Mouse (Mus musculus) forebrain, embryonic 12.5 days (tissue): ENCODE measurements around the gene Itih2. TPM values are rescaled to one million over a fixed set of nuclear protein-coding genes. Genes with fewer than 3 reads are reported as not detected.
A peak's percentile ranks its signal among the peaks of the same experiment; 100 is the strongest.

Experiments used
- ATAC-seq: fragments of 200-750 bp; cut with Nextera tagmentation; 2 replicates; pipeline ENCODE4 v1.8.0; 2017; ENCODE audit warnings: moderate TSS enrichment; ENCODE audit not compliant: low FRiP score
- H3K27ac ChIP-seq: fragments of 300-500 bp; sonication (generic); 2 replicates; pipeline ENCODE4 v1.5.1; 2016; ENCODE audit warnings: mild to moderate bottlenecking
- H3K27me3 ChIP-seq: fragments of 300-500 bp; sonication (generic); 2 replicates; pipeline ENCODE4 v1.6.1; 2016; ENCODE audit warnings: mild to moderate bottlenecking
- H3K36me3 ChIP-seq: fragments of 300-500 bp; sonication (generic); replicated peaks from 2 replicates; pipeline ENCODE4 v1.6.1; 2016; ENCODE audit warnings: mild to moderate bottlenecking
- H3K4me1 ChIP-seq: fragments of 300-500 bp; sonication (generic); 2 replicates; pipeline ENCODE4 v1.6.1; 2016
- H3K4me2 ChIP-seq: fragments of 300-500 bp; sonication (generic); 2 replicates; pipeline ENCODE4 v1.6.1; 2016; ENCODE audit warnings: mild to moderate bottlenecking, moderate library complexity
- H3K4me3 ChIP-seq: fragments of 300-500 bp; sonication (generic); replicated peaks from 2 replicates; pipeline ENCODE4 v1.5.1; 2016; ENCODE audit warnings: mild to moderate bottlenecking
- H3K9ac ChIP-seq: fragments of 300-500 bp; sonication (generic); 2 replicates; pipeline ENCODE4 v1.6.1; 2016; ENCODE audit warnings: mild to moderate bottlenecking
- H3K9me3 ChIP-seq: fragments of 300-500 bp; sonication (generic); 2 replicates; pipeline ENCODE4 v1.6.1; 2016
- WGBS: fragments of 180-500 bp; shearing (Covaris S2); methylation state at CpG from one replicate; pipeline ENCODE4 v1.1.7; 2016; 5-methylcytosine and 5-hydroxymethylcytosine counted together
- polyA plus RNA-seq: library from polyadenylated mRNA; unstranded; fragments of >200 nt; fragmentation: Nextera tagmentation; extraction: Ambion mirVana; gene quantifications from 2 replicates; pipeline ENCODE4 v1.2.1, GENCODE M21; 2016

Gene Itih2
- 0.18 and 0.28 TPM in 2 replicates for polyA plus RNA-seq

- H3K27me3 ChIP-seq, result no peaks in the 10 kb centered on the region
- 87% methylated on average over 4 of the region's 4 CpGs for WGBS
- no peaks in the 10 kb centered on the region for H3K4me1 ChIP-seq
- no peaks in the 10 kb centered on the region for H3K9me3 ChIP-seq
- H3K4me2 ChIP-seq, result no peak within 1 kb of the TSS
- ATAC-seq, result no peak
- no peak within 1 kb of the TSS for H3K4me3 ChIP-seq
- H3K9ac ChIP-seq, result no peak within 1 kb of the TSS
- no peaks in the 10 kb centered on the region for H3K36me3 ChIP-seq
- H3K27ac ChIP-seq, result no peak within 1 kb of the TSS
These were observed at the start of gene Itih2 for GRCm38 (mm10) chr2:10131296-10131695. TSS of gene Itih2 (minus strand) at chr2:10131396.

GRCm38 (mm10) chr2:10169991-10170390 lies 38.8 kb upstream of the Itih2 start:
- no peaks in the 10 kb centered on the region for H3K36me3 ChIP-seq
- no peak overlapping the region for H3K4me2 ChIP-seq
- H3K27me3 ChIP-seq, result no peaks in the 10 kb centered on the region
- H3K27ac ChIP-seq, result no peak overlapping the region
- WGBS, result 95% methylated on average over 16 of the region's 16 CpGs
- H3K4me1 ChIP-seq, result no peaks in the 10 kb centered on the region
- ATAC-seq, result no peak
- no peak overlapping the region for H3K9ac ChIP-seq
- H3K9me3 ChIP-seq, result no peaks in the 10 kb centered on the region
- H3K4me3 ChIP-seq, result no peak overlapping the region

DNA sequence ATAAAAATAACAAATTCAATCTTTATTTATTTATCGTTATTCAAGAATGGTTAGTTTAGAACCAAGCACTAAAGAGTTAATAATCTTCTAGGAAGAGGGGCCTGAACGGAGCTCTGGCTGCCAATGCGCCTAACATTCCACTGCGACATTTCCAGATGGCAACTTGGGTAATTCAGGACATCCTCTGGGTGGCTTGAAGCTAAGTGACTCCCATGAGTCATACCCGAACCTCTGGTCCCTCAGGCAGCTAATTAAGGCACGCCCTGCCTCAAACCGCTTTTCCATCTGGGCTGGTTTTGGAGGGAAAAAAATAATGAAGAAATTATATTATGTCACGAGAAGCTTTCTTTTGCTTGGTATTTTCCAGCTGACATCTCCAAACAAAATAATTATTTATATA lies 36.8 kb upstream of the Itih2 start:
- Histone ChIP-seq H3K4me2 (no peak overlapping the region), H3K27me3 (no peaks in the 10 kb centered on the region), H3K4me1 (no peaks in the 10 kb centered on the region), H3K4me3 (no peak overlapping the region), H3K36me3 (no peaks in the 10 kb centered on the region), H3K9ac (no peak overlapping the region), H3K9me3 (no peaks in the 10 kb centered on the region), H3K27ac (no peak overlapping the region)
- WGBS, result 72% methylated on average over 8 of the region's 8 CpGs
- no peak for ATAC-seq

- Histone ChIP-seq H3K4me2 (no peak overlapping the region), H3K9ac (no peak overlapping the region), H3K4me1 (no peaks in the 10 kb centered on the region), H3K27ac (no peak overlapping the region), H3K27me3 (no peaks in the 10 kb centered on the region), H3K36me3 (no peaks in the 10 kb centered on the region), H3K9me3 (no peaks in the 10 kb centered on the region), H3K4me3 (no peak overlapping the region)
- WGBS, result 88% methylated on average over 11 of the region's 11 CpGs
- no peak for ATAC-seq
These were observed 36.1 kb upstream of the Itih2 start for GRCm38 (mm10) chr2:10167283-10167682.

DNA sequence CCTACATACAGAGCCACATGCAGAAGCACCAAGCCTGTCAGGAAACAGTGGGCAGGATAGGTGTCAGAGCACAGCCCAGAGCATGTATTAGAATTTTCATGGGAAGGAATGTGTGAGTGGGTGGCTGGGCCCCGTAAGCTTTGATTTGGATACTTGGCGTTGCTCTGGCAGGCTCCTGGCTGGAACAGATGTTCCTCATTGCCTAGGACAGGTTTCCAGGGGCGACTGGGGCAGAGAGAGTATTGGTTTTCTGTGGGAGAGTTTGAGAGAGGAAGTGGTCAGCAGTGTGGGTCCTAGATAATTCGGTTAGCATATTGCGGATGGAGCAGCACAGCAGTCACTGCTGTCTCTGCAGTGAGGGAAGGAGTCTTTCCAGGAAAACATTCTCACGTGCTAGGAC lies 35.4 kb upstream of the Itih2 start:
- Histone ChIP-seq H3K9ac (no peak overlapping the region), H3K36me3 (no peaks in the 10 kb centered on the region), H3K4me3 (no peak overlapping the region), H3K4me1 (no peaks in the 10 kb centered on the region), H3K4me2 (no peak overlapping the region), H3K27me3 (no peaks in the 10 kb centered on the region), H3K9me3 (no peaks in the 10 kb centered on the region), H3K27ac (no peak overlapping the region)
- ATAC-seq, result no peak
- 83% methylated on average over 6 of the region's 6 CpGs for WGBS

GRCm38 (mm10) chr2:10162011-10162410 lies 30.8 kb upstream of the Itih2 start:
- no peak for ATAC-seq
- H3K4me3 ChIP-seq, result no peak overlapping the region
- H3K4me1 ChIP-seq, result no peaks in the 10 kb centered on the region
- H3K9me3 ChIP-seq, result no peaks in the 10 kb centered on the region
- no peak overlapping the region for H3K4me2 ChIP-seq
- no peak overlapping the region for H3K27ac ChIP-seq
- no peaks in the 10 kb centered on the region for H3K36me3 ChIP-seq
- H3K9ac ChIP-seq, result no peak overlapping the region
- WGBS, result 94% methylated on average over 4 of the region's 4 CpGs
- H3K27me3 ChIP-seq, result no peaks in the 10 kb centered on the region

DNA sequence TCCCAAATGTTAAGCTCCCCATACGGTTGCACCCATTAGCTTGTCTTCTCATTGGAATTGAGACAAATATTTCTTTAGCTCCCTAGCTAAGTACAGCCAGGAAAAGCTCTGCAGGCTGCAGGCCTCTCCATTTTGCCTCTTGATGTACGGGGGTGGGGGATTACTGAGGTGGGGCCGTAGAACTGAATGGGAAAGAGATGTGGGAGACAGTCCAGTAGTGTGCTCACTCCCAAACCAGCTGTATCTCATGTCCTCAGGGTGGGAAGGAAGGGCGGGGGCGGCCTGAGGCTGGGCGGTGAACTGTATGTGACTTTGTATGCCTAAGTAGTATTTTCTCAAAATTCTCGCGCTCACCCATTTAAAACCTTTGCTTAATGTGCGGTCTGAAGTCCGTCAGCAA lies 26.0 kb upstream of the Itih2 start:
- Histone ChIP-seq H3K4me1 (peaks cover 14% of the 10 kb centered on the region), H3K27me3 (no peaks in the 10 kb centered on the region), H3K4me3 (no peak overlapping the region), H3K4me2 (no peak overlapping the region), H3K27ac (no peak overlapping the region), H3K9me3 (no peaks in the 10 kb centered on the region), H3K36me3 (no peaks in the 10 kb centered on the region), H3K9ac (no peak overlapping the region)
- no peak for ATAC-seq
- WGBS, result 85% methylated on average over 10 of the region's 10 CpGs

GRCm38 (mm10) chr2:10153201-10154075 lies 22.2 kb upstream of the Itih2 start, which contains the start of gene Itih5:
TSS of gene Itih5 (plus strand) at chr2:10153571.
- Histone ChIP-seq H3K9ac (peak within 1 kb of the TSS; percentile 54), H3K4me3 (peak within 1 kb of the TSS; percentile 46), H3K27me3 (no peaks in the 10 kb centered on the region), H3K4me1 (peaks cover 14% of the 10 kb centered on the region), H3K27ac (no peak within 1 kb of the TSS), H3K4me2 (peak within 1 kb of the TSS; percentile 86), H3K9me3 (no peaks in the 10 kb centered on the region), H3K36me3 (no peaks in the 10 kb centered on the region)
- WGBS, result 7% methylated on average over 27 of the region's 27 CpGs
- ATAC-seq, result peak; percentile 87

DNA sequence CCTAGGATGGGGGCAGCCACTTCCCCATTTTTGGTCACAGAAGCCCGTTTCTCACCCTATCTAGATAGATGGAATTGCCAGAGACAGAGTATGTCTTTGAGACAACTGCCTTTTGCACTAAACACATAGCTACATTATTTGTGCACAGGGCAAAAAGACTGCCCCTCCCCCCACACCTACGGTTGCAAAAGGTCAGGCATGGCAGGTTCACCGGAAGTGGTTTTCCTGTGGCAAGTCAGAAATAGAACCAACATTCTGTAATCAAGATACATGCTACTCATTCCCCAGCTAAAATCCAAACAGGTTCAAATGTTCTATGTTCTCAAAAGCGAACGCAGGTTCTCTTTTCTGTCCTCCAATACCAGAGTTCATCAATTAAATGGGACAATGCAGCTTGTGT lies 21.4 kb upstream of the Itih2 start:
- H3K4me1 ChIP-seq, result peaks cover 14% of the 10 kb centered on the region
- no peak for ATAC-seq
- no peak overlapping the region for H3K9ac ChIP-seq
- WGBS, result 91% methylated on average over 5 of the region's 5 CpGs
- no peak overlapping the region for H3K4me3 ChIP-seq
- no peak overlapping the region for H3K4me2 ChIP-seq
- no peaks in the 10 kb centered on the region for H3K9me3 ChIP-seq
- H3K27ac ChIP-seq, result no peak overlapping the region
- no peaks in the 10 kb centered on the region for H3K27me3 ChIP-seq
- H3K36me3 ChIP-seq, result no peaks in the 10 kb centered on the region

DNA sequence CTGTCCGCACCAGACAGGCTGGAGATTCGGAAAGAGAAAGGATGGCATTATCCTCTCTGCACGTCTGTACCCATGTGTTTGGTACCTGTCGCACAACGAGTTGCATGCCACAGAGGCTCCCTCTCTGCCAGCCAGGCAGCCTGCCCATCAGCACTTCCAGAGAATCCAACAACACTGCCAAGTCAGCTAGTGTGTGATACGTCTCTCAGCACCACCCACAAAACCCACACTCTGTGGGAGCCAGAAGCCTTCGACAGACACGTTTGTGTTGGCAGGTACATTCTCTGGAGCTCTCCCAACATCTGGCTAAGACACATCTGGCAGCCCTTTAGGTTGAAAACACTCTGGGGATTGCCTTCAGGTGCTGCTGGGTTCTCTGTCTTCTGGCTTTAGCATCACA lies 16.0 kb upstream of the Itih2 start:
- Histone ChIP-seq H3K9me3 (no peaks in the 10 kb centered on the region), H3K9ac (no peak overlapping the region), H3K27me3 (no peaks in the 10 kb centered on the region), H3K36me3 (no peaks in the 10 kb centered on the region), H3K4me3 (no peak overlapping the region), H3K4me1 (no peaks in the 10 kb centered on the region), H3K4me2 (no peak overlapping the region), H3K27ac (no peak overlapping the region)
- no peak for ATAC-seq
- 83% methylated on average over 8 of the region's 8 CpGs for WGBS

- Histone ChIP-seq H3K27me3 (peaks cover 9% of the 10 kb centered on the region; the same call in 1 of the 2 replicates), H3K4me2 (no peak overlapping the region), H3K27ac (no peak overlapping the region), H3K36me3 (no peaks in the 10 kb centered on the region), H3K9ac (no peak overlapping the region), H3K4me1 (no peaks in the 10 kb centered on the region), H3K9me3 (no peaks in the 10 kb centered on the region), H3K4me3 (no peak overlapping the region)
- WGBS, result 84% methylated on average over 6 of the region's 6 CpGs
- ATAC-seq, result no peak
These were observed 14.3 kb upstream of the Itih2 start for GRCm38 (mm10) chr2:10145514-10145913.

GRCm38 (mm10) chr2:10142472-10143454 lies 11.6 kb upstream of the Itih2 start:
- ATAC-seq, result peak; percentile 81
- H3K9me3 ChIP-seq, result no peaks in the 10 kb centered on the region
- 39% methylated on average over 8 of the region's 8 CpGs for WGBS
- no peak overlapping the region for H3K9ac ChIP-seq
- H3K4me1 ChIP-seq, result no peaks in the 10 kb centered on the region
- no peak overlapping the region for H3K4me2 ChIP-seq
- no peak overlapping the region for H3K4me3 ChIP-seq
- H3K27me3 ChIP-seq, result peaks cover 14% of the 10 kb centered on the region; the same call in 1 of the 2 replicates
- no peaks in the 10 kb centered on the region for H3K36me3 ChIP-seq
- H3K27ac ChIP-seq, result no peak overlapping the region
